ENCODE assay signal across 10 mouse cellular contexts in genomic region chr12:73162408-73163181, GRCm38 (mm10). TPM values are rescaled to one million over a fixed set of nuclear protein-coding genes. Genes with fewer than 3 reads are reported as not detected.
DNase-seq lines count a peak whose midpoint lies in the region; ATAC-seq and TF ChIP-seq lines count a peak whose summit lies in the region.
"Had no signal": no experiment of that assay in that cellular context is flagged by ENCODE, and none has a peak within 500 bp of the region (broad histone marks: within the 10 kb centered on the region; RNA-seq: fewer than 3 reads in every experiment).

No protein-coding gene starts in this region.

- peak; percentile 33 to 85 for DNase-seq in adrenal gland, adult (ENCODE audit: inconsistent age in 2 of 2, low spot score in 1 of 2)
- no peak for DNase-seq in adrenal gland, postnatal 4 days (ENCODE audit: low spot score in 2 of 2)
- peak; percentile 77 for DNase-seq in liver, adult 2 months (ENCODE audit: extremely low read depth, low read depth, low spot score)
- DNase-seq in liver, postnatal 0 days, result no peak
- DNase-seq in gonadal fat pad, adult 2 months (ENCODE audit: low read depth), result peak; percentile 44
- peak; percentile 36 for DNase-seq in lung, postnatal 25 days (ENCODE audit: low spot score)
- no peak for DNase-seq in left cerebral cortex, postnatal 10 days (ENCODE audit: extremely low spot score in 1 of 2, low spot score in 2 of 2)
- DNase-seq in left cerebral cortex, adult 11 months (ENCODE audit: low spot score), result no peak
- DNase-seq: spleen, adult 18-20 months had no signal

- no peaks in the 10 kb centered on the region for H3K27me3 ChIP-seq in liver, adult 2 months (ENCODE audit: control insufficient read depth, insufficient read depth, low read length)
- no peaks in the 10 kb centered on the region for H3K27me3 ChIP-seq in liver, postnatal 0 days (ENCODE audit: insufficient read depth, low read length)
- H3K27me3 ChIP-seq: midbrain, embryonic 13.5 days had no signal

- TF ChIP-seq CTCF in liver, adult 2 months (IDR thresholded peaks at IDR 0.05; ENCODE audit: low read depth, low read length), result no peak
- no peak for TF ChIP-seq CTCF in liver, postnatal 0 days (IDR thresholded peaks at IDR 0.05; ENCODE audit: low read depth)

- no peak for ATAC-seq in liver, postnatal 0 days
- ATAC-seq: midbrain, embryonic 13.5 days had no signal

- peaks cover 2% of the 10 kb centered on the region; the same call in 1 of the 2 replicates for H3K79me2 ChIP-seq in liver, adult 2 months (ENCODE audit: control insufficient read depth, insufficient read depth, low read length)

- peaks cover 5% of the 10 kb centered on the region for H3K4me1 ChIP-seq in liver, adult 2 months (ENCODE audit: control insufficient read depth, insufficient read depth, low read length)
- H3K4me1 ChIP-seq in liver, postnatal 0 days (ENCODE audit: insufficient read depth), result peaks cover 6% of the 10 kb centered on the region; the same call in 1 of the 2 replicates
- H3K4me1 ChIP-seq: midbrain, embryonic 13.5 days had no signal

- no peak overlapping the region for H3K27ac ChIP-seq in liver, adult 2 months (replicated peaks; ENCODE audit: insufficient read depth, low read depth, low read length)
- H3K27ac ChIP-seq in liver, postnatal 0 days (ENCODE audit: low read depth), result no peak overlapping the region
- H3K27ac ChIP-seq: midbrain, embryonic 13.5 days had no signal

- no peak for TF ChIP-seq POLR2A in liver, adult 2 months (IDR thresholded peaks at IDR 0.05; ENCODE audit: extremely low read depth, insufficient read depth, low read length)

- H3K36me3 ChIP-seq in liver, adult 2 months (ENCODE audit: control insufficient read depth, insufficient read depth, low read length), result no peaks in the 10 kb centered on the region
- no peaks in the 10 kb centered on the region for H3K36me3 ChIP-seq in liver, postnatal 0 days (replicated peaks; ENCODE audit: insufficient read depth, low read length)
- H3K36me3 ChIP-seq: midbrain, embryonic 13.5 days had no signal

- H3K9me3 ChIP-seq in liver, postnatal 0 days (ENCODE audit: low read length), result no peaks in the 10 kb centered on the region

- no peak overlapping the region for H3K9ac ChIP-seq in liver, adult 2 months (ENCODE audit: low read depth, low read length)
- no peak overlapping the region for H3K9ac ChIP-seq in liver, postnatal 0 days (replicated peaks)
- H3K9ac ChIP-seq: midbrain, embryonic 13.5 days had no signal

- H3K4me3 ChIP-seq in liver, adult 2 months (ENCODE audit: insufficient read depth, low read depth, low read length), result no peak overlapping the region
- H3K4me3 ChIP-seq in liver, postnatal 0 days (ENCODE audit: low read depth, low read length), result no peak overlapping the region
- H3K4me3 ChIP-seq: midbrain, embryonic 13.5 days had no signal

- intact Hi-C loops in left cerebral cortex, postnatal 10 days (cut with DNase I), result no loop called here

- H3K4me2 ChIP-seq in liver, postnatal 0 days (ENCODE audit: low read depth, low read length), result no peak overlapping the region
- H3K4me2 ChIP-seq: midbrain, embryonic 13.5 days had no signal

- WGBS in liver, adult 2 months, result 44% methylated on average over 13 of the region's 13 CpGs
- WGBS in liver, postnatal 0 days (ENCODE audit: insufficient replicate concordance), result 64% methylated on average over 13 of the region's 13 CpGs

- no peak for TF ChIP-seq EP300 in liver, postnatal 0 days (IDR thresholded peaks at IDR 0.05; ENCODE audit: low read depth)

RNA-seq across cellular contexts. Expression of gene Mnat1, which starts 39.1 kb away (rescaled TPM):
- total RNA-seq in adrenal gland, postnatal 4 days (2021), result 10 to 100 TPM; 32.9 to 35.0 TPM
- total RNA-seq in liver, adult 2 months (2014; rRNA removed), result 8.1 and 10.6 TPM in 2 replicates
- 2.4 and 3.4 TPM in 2 replicates for polyA plus RNA-seq in liver, adult 2 months (2012; rRNA removed)
- 8.6 and 8.9 TPM in 2 replicates for polyA plus RNA-seq in liver, postnatal 0 days (2015; fragmentation: Nextera tagmentation; extraction: Ambion mirVana)
- polyA plus RNA-seq in gonadal fat pad, adult 2 months (2012; rRNA removed), result 7.2 and 7.3 TPM in 2 replicates
- total RNA-seq in left cerebral cortex, postnatal 10 days (2021), result 10 to 100 TPM; 17.9 to 18.5 TPM

RNA-seq across cellular contexts. Expression of gene Six4, which starts 49.3 kb away (rescaled TPM):
- total RNA-seq in adrenal gland, postnatal 4 days (2021), result 1 to 10 TPM; 2.9 to 3.7 TPM
- total RNA-seq in liver, adult 2 months (2014; rRNA removed), result under 0.01 and 0.09 TPM in 2 replicates
- polyA plus RNA-seq in liver, adult 2 months (2012; rRNA removed), result not detected in 2 replicates
- not detected in 2 replicates for polyA plus RNA-seq in liver, postnatal 0 days (2015; fragmentation: Nextera tagmentation; extraction: Ambion mirVana)
- polyA plus RNA-seq in gonadal fat pad, adult 2 months (2012; rRNA removed), result 1.00 and 1.2 TPM in 2 replicates
- under 1 TPM; 0.26 TPM for total RNA-seq in left cerebral cortex, postnatal 10 days (2021)

Comparison
In these comparisons a context has a peak if more than half of its experiments do, and no peak if none do; other contexts are left out.
1. DNase-seq: peak in adrenal gland, adult (2 of 2), liver, adult 2 months (single experiment), gonadal fat pad, adult 2 months (single experiment) and lung, postnatal 25 days (single experiment); none in adrenal gland, postnatal 4 days (0 of 2), liver, postnatal 0 days (single experiment), left cerebral cortex, postnatal 10 days (0 of 2) and left cerebral cortex, adult 11 months (single experiment).